Mouse (Mus musculus) small intestine, adult 2 months (tissue): ENCODE measurements around the gene Oxct2a. TPM values are rescaled to one million over a fixed set of nuclear protein-coding genes. Genes with fewer than 3 reads are reported as not detected.

Experiments used
- H3K27ac ChIP-seq: fragments of 200-500 bp; 2 replicates; pipeline ENCODE4 v1.5.1; 2012; ENCODE audit warnings: low read depth, low read length, control low read depth, inconsistent platforms; ENCODE audit not compliant: insufficient read depth
- H3K27me3 ChIP-seq: fragments of 200-500 bp; 2 replicates; pipeline ENCODE4 v1.6.1; 2012; ENCODE audit warnings: mild to moderate bottlenecking, moderate library complexity, low read length, inconsistent platforms; ENCODE audit not compliant: control insufficient read depth, insufficient read depth
- H3K36me3 ChIP-seq: fragments of 200-500 bp; 2 replicates; pipeline ENCODE4 v1.6.1; 2012; ENCODE audit warnings: mild to moderate bottlenecking, low read length, control low read depth, inconsistent platforms; ENCODE audit not compliant: control insufficient read depth, insufficient read depth
- H3K4me1 ChIP-seq: fragments of 200-500 bp; 2 replicates; pipeline ENCODE4 v1.6.1; 2012; ENCODE audit warnings: low read length, inconsistent platforms, mixed read lengths; ENCODE audit not compliant: control insufficient read depth, insufficient read depth, insufficient read length
- H3K4me3 ChIP-seq: fragments of 200-500 bp; 2 replicates; pipeline ENCODE4 v1.5.1; 2012; ENCODE audit warnings: low read depth, mild to moderate bottlenecking, control low read depth, inconsistent platforms, low read length, moderate library complexity
- CTCF ChIP-seq: fragments of 200-500 bp; IDR thresholded peaks from 2 replicates; pipeline ENCODE4 v1.5.1; 2012; ENCODE audit warnings: low read depth, mild to moderate bottlenecking, control low read depth, inconsistent platforms, low read length, moderate library complexity, mixed read lengths; ENCODE audit not compliant: insufficient replicate concordance, insufficient read length; ENCODE audit errors: extremely low read depth
- POLR2A ChIP-seq: fragments of 200-500 bp; IDR thresholded peaks from 2 replicates; pipeline ENCODE4 v1.6.1; 2012; ENCODE audit warnings: low read depth, mild to moderate bottlenecking, control low read depth, inconsistent platforms, low read length, moderate library complexity
- WGBS: fragments of 180-500 bp; shearing (Covaris S2); methylation state at CpG from one replicate; pipeline ENCODE4 v1.1.7; 2018; 5-methylcytosine and 5-hydroxymethylcytosine counted together
- polyA plus RNA-seq: library from polyadenylated mRNA; depleted of rRNA; stranded (reverse); fragments of >200 nt; gene quantifications from 2 replicates; pipeline ENCODE4 v1.2.3, GENCODE M21; 2012

Oxct2a gene
- polyA plus RNA-seq, 1 experiment, result 3.4 TPM

DNA sequence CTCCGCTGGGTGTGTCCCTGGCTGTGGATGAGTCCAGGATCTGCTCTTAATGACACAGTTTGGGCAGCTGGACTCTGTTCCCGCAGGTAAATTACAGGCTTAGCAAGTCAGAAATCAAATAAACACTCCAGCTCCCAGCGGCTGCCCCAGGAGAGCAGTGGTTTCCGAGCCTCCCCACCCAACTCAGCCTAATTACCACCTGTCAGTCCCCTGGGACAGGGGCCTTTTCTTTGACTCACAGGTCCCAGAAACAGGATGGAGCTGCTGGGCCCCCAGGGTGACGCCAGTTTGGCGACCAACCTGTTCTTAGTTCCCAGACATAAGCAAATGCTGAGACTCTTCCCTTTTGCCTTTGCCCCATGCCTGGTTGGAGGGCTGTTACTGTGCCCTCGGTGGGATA lies 11.6 kb downstream of the Oxct2a start:
- H3K4me3 ChIP-seq, result no peak overlapping the region
- no peak overlapping the region for H3K27ac ChIP-seq
- no peaks in the 10 kb centered on the region for H3K4me1 ChIP-seq
- H3K36me3 ChIP-seq, result no peaks in the 10 kb centered on the region
- no peaks in the 10 kb centered on the region for H3K27me3 ChIP-seq
- TF ChIP-seq POLR2A (no peak), CTCF (no peak)
- WGBS, result 58% methylated on average over 7 of the region's 7 CpGs

DNA sequence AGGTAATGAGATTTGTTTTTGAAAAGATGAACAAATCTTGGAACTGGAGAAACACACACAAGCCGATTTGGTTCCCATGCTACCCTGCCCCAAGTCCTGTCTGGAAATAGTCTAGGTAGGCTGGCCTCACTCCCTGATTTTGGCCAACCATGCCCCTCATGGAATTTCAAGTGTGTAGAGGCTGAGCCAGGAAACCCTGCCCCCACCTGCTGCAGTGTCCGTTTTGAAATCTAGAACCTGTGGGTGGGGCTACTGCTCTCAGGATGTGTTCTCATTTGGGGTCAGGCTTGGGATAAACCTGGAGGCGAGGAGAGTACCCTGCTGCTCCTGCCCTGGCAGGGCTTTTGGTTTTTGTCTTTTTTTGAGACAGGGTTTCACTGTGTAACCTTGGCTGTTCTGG lies 15.1 kb downstream of the Oxct2a start:
- Histone ChIP-seq H3K27ac (no peak overlapping the region), H3K36me3 (no peaks in the 10 kb centered on the region), H3K27me3 (no peaks in the 10 kb centered on the region), H3K4me3 (no peak overlapping the region), H3K4me1 (no peaks in the 10 kb centered on the region)
- WGBS, result 54% methylated on average over 3 of the region's 3 CpGs
- no peak for TF ChIP-seq CTCF
- no peak for TF ChIP-seq POLR2A

DNA sequence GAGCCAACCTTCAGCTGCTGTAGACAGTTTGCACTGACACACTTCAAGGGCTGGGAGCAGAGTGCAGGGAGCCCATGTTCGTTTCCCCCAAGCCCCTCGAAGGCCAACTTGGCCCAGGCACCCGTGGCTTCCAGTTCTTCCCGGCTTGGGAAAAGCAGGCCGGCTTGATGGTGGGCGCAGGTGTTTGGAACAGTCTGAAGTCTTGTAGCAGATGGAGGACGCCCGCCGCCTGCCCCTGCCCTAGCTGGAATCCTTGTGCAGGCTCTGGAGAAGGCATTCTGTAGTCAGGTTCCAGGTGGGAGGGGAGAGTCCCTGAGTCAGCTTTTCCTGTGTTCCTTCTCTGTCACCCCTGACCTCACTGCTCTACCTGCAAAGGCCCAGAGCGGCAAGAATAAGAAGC lies 16.4 kb downstream of the Oxct2a start:
- 89% methylated on average over 10 of the region's 10 CpGs for WGBS
- no peak overlapping the region for H3K4me3 ChIP-seq
- TF ChIP-seq CTCF (no peak), POLR2A (no peak)

DNA sequence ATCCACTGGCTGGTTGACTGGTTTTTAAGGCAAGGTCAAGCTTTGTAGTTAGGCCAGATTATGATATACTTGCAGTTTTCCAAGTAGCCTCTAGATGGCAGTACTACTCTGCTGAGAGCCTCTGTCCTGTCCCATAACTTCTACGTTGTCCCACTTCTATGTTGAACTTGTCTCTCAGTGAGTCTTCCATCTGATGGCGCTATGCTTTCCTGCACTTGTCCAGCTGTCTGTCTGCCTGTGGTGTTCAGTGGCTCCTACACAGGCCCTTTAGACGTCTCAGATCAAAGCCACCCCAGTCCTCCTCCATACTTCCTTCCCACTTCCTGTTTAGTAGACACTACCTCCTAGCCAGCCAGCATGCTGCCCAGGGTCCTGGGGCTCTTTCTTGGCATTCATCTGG lies 17.6 kb downstream of the Oxct2a start:
- Histone ChIP-seq H3K4me3 (no peak overlapping the region), H3K27me3 (no peaks in the 10 kb centered on the region), H3K27ac (no peak overlapping the region), H3K36me3 (peaks cover 10% of the 10 kb centered on the region), H3K4me1 (no peaks in the 10 kb centered on the region)
- no peak for TF ChIP-seq POLR2A
- TF ChIP-seq CTCF, result peak; percentile 48; the same call in 1 of the 2 replicates
- WGBS, result 17% methylated on average over 3 of the region's 3 CpGs

More for the DNA sequence above, 16.4 kb downstream of the Oxct2a start:
- peaks cover 8% of the 10 kb centered on the region for H3K36me3 ChIP-seq
- H3K4me1 ChIP-seq, result no peaks in the 10 kb centered on the region
- H3K27me3 ChIP-seq, result no peaks in the 10 kb centered on the region
- no peak overlapping the region for H3K27ac ChIP-seq

DNA sequence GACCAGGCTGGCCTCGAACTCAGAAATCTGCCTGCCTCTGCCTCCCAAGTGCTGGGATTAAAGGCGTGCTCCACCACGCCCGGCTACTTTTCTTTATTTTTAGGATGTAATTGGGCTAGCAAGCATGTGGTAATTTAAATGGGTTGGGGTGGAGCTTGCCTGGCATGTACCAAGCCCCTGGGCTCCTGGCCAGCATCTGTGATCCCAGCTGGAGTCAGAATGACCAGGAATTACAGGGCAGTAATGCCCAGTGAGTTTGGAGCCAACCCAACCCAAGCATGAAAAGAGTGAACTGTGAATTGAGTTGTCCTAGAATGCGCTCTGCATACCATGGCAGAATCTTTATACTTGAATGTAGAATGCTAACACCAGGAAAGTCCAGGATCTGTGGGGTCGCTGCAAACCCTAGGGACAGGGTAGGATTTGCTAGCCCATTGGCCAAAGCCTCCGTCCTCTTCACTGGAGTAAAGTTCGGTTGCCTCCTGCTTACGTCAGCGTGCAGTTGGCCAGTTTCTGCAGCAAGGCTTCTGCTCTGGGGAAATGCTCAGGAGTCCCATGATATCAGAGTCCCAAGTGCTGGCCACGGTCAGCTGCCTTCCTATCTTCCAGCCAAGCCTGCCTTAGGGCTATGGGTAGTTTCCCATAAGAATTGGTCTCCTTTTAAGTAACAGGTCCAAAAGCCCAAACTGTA lies 24.3 kb downstream of the Oxct2a start:
- H3K4me3 ChIP-seq, result no peak overlapping the region
- no peak overlapping the region for H3K27ac ChIP-seq
- no peaks in the 10 kb centered on the region for H3K4me1 ChIP-seq
- no peaks in the 10 kb centered on the region for H3K27me3 ChIP-seq
- no peak for TF ChIP-seq CTCF
- TF ChIP-seq POLR2A, result no peak
- WGBS, result 89% methylated on average over 11 of the region's 11 CpGs
- H3K36me3 ChIP-seq, result peaks cover 65% of the 10 kb centered on the region

DNA sequence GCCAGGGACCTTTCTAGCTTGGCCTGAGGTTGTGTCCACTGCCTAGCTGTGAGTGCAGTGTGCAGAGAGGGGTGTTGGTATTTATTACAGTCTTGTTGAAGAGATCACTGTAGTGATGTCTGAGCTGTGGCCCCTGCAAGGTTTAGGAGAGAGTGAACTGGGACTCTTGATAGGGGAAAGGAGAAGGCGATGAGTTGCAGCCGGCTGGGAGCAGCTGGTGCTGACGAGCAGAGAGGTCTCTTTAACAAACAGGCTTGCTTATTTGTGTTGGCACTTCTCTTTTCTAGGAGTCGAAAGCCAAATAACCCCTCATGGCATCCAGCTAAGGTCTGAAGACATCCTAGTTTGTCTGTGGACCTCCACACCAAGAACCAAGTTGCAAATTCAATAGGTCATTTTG lies 25.2 kb downstream of the Oxct2a start:
- peaks cover 71% of the 10 kb centered on the region for H3K36me3 ChIP-seq
- no peak for TF ChIP-seq CTCF
- no peak for TF ChIP-seq POLR2A
- H3K4me1 ChIP-seq, result no peaks in the 10 kb centered on the region
- H3K4me3 ChIP-seq, result no peak overlapping the region
- WGBS, result 84% methylated on average over 4 of the region's 4 CpGs
- no peak overlapping the region for H3K27ac ChIP-seq
- H3K27me3 ChIP-seq, result no peaks in the 10 kb centered on the region

DNA sequence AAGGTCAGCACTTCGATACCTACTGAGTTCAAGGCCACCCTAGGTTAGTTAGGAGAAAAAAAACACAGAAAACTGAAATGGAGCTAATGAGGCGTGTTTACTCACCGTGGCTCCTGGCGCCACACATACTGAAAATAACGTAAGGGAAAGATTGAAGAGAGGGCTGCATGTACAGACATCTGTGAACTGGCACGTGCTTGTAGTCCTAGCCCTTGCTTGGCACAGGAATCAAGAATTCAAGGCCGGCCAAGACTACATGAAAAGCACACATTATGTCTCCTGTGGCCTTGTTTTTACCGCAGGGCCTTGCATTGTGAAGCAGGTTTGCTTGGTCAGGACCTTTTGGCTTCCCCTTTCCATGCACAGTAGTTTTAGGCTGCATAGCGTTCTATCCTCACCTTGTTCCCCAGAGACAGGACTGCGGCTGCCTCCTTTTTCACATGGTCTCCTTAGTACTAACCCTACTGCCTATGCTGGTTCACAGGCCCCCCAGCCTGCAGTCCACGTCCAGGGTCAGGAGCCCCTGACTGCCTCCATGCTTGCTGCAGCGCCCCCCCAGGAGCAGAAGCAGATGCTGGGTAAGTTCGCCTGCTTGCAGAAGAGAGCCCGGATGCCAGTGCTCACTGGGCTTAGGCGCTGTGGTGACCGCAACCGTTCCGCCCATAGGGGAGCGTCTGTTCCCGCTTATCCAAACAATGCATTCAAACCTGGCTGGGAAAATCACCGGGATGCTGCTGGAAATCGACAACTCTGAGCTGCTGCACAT lies 26.1 kb downstream of the Oxct2a start:
- Histone ChIP-seq H3K36me3 (peaks cover 74% of the 10 kb centered on the region), H3K27ac (no peak overlapping the region), H3K27me3 (no peaks in the 10 kb centered on the region), H3K4me1 (no peaks in the 10 kb centered on the region), H3K4me3 (no peak overlapping the region)
- whole genome bisulfite sequencing, result 93% methylated on average over 22 of the region's 22 CpGs
- TF ChIP-seq POLR2A (no peak), CTCF (no peak)
